Mouse (Mus musculus) gastrocnemius, postnatal 4 days (tissue): ENCODE results near the gene Hhat. TPM values are rescaled to one million over a fixed set of nuclear protein-coding genes. Genes with fewer than 3 reads are reported as not detected.

ENCODE experiments used
- DNase-seq, 2 experiments: peaks; one replicate each; pipeline ENCODE4 v3.0.0; 2021 to 2022; ENCODE audit warnings: low spot score in 2 of 2, mixed read lengths in 2 of 2
- total RNA-seq, 2 experiments: library from RNA; stranded (reverse); gene quantifications; 2 replicates each; pipeline ENCODE4 v1.2.3; 2021

Gene Hhat
- total RNA-seq, 2 experiments from 2014 or later, result 6.2 to 8.1 TPM

DNA sequence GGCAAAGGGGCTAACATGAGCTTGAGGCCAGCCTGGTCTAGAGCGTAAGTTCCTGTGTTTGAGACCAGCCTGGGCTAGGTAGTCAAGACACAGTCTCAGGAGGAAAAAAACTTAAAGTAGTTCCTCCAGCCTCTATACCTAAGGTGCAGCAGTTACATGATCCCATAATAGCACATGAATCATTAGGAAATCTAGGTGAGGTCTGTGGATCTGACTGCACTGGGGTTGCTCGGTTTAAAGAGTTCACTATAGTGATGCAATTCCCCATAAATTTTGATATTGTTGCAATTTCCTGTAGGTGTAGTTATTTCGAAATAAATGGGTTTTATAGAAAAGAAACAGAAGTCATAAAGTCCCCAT is 26.2 kb downstream of the Hhat start:
- DNase-seq, result no peak

- no peak for DNase-seq
These were observed 28.4 kb downstream of the Hhat start for GRCm38 (mm10) chr1:192742394-192743251.

DNA sequence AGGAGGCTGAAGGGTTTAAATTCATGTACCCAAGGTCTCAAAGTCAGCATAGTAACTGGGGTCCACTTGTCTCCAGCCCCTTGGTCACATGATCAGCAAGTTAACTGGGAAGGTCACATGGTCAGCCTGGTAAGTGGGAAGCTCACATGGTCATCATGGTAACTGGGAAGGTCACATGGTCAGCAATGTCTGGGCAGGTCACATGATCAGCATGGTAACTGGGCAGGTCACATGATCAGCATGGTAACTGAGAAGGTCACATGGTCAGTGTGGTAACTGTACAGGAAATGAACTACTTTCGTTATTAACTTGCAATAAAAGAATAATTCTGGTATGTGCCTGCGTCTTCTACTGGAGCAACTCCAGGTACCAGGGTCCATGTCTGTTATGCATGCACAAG is 29.1 kb downstream of the Hhat start:
- no peak for DNase-seq

GRCm38 (mm10) chr1:192736524-192736923 is 34.5 kb downstream of the Hhat start:
- peak in 1 of 2 experiments; percentile 37 for DNase-seq

GRCm38 (mm10) chr1:192736002-192736426 is 35.0 kb downstream of the Hhat start:
- peak in 1 of 2 experiments; percentile 20 for DNase-seq

GRCm38 (mm10) chr1:192730517-192730916 is 40.5 kb downstream of the Hhat start:
- no peak for DNase-seq

DNA sequence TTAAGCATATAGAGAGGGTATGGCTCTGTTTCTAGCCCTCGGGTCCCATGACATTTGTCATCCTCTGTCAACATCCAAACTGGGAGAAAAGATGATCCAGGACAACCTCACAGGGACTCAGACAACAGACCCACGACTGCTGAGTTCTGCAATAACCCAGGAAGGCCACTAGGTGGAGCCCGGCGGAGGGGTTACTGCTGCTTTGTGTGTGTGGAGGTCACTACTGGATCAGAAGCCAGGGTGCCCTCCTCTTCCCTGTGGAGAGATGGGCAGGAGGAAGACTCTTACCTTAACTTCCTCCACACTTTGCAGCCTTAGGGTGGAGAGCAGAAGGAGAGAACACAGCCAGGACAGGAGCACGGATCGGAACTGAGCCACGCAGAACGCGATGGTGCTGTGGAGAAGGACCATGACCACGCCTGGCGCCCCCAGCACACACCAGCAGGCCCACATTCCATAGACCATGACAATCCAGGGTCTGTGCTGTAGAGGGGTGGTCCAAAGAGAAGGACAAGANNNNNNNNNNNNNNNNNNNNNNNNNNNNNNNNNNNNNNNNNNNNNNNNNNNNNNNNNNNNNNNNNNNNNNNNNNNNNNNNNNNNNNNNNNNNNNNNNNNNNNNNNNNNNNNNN is 43.9 kb downstream of the Hhat start:
- peak; percentile 48 to 68 for DNase-seq

GRCm38 (mm10) chr1:192722147-192722546 is 48.9 kb downstream of the Hhat start:
- DNase-seq, result peak; percentile 31 to 49

DNA sequence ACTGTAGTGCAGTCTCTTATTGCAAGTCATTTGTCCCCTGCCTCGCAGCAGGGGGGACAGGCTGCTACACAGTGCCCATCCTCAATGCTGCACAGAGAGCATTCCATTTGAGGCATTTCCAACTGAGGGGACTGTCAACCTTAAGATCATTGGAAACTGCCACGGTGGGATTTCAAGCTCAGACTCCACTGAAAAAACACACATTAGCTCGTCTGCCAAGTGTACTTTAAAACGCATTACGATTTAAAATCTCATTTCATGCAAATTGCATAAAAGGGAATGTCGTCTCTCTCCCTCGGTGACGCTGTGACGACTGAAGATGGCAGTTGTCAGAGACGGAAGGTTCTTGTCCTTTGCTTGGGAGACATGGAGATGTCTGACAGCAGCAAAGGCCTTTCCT is 50.9 kb downstream of the Hhat start:
- no peak for DNase-seq

GRCm38 (mm10) chr1:192711779-192712348 is 59.2 kb downstream of the Hhat start:
- DNase-seq, result peak in 1 of 2 experiments; percentile 58

GRCm38 (mm10) chr1:192700339-192701073 is 70.5 kb downstream of the Hhat start:
- no peak for DNase-seq

GRCm38 (mm10) chr1:192699101-192699500 is 71.9 kb downstream of the Hhat start:
- DNase-seq, result no peak

- DNase-seq, result peak in 1 of 2 experiments; percentile 20
These were observed 74.6 kb downstream of the Hhat start for GRCm38 (mm10) chr1:192696371-192696863.

GRCm38 (mm10) chr1:192693644-192694043 is 77.4 kb downstream of the Hhat start:
- no peak for DNase-seq

GRCm38 (mm10) chr1:192692982-192693381 is 78.0 kb downstream of the Hhat start:
- DNase-seq, result no peak

DNA sequence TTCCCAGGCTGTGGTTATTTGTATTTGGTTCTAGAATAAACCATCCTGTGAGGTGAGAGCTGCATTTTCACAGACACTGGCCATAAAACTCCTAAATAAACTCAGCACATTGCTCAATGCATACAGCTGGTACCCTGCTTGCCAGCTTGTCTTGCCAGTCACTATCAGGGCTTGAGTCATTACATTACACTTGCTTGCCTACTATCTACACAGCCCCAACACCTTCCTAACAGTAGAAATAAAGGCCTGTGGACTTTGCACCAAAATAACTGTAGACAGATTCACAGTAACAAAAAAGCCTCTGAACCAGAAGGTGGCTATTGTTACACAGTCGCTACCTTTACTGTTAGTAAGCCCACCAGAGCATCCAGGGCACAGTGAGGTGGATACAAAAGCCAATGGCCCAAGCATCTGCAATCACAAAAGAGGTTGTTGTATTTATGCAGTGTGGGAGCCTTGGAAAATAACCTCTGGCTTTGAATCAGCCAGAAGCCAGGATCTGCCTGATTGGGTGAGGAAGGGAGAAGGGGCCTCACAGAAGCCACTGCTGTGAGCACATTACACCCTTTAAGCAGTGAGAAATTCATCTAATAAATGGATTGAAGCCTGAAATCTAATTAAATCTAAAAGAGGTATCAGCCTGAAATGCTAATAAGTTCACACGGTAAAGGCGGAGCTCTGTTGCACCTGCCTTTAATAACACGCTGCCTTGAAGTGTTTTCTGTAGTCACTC is 88.6 kb downstream of the Hhat start:
- DNase-seq, result no peak

DNA sequence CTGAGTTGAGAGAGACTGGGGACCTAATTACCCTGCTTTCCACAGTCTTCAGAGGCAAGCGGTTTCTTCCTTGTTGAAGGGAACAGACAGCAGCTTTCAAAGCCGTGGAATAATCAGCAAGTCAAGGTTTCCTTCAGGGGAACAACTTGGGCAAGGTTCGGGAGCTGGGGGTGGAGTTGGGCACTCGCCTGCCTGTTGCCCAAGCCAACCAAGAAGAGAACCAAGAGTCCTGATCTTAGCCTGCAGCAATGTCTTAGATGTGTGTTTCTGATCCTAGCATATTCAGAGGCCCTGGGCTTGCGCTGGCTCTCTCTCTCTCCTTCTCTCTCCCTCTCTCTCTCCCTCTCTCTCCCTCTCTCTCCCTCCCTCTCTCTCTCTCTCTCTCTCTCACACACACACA is 93.8 kb downstream of the Hhat start:
- no peak for DNase-seq

GRCm38 (mm10) chr1:192663608-192664007 is 107.4 kb downstream of the Hhat start:
- no peak for DNase-seq

DNA sequence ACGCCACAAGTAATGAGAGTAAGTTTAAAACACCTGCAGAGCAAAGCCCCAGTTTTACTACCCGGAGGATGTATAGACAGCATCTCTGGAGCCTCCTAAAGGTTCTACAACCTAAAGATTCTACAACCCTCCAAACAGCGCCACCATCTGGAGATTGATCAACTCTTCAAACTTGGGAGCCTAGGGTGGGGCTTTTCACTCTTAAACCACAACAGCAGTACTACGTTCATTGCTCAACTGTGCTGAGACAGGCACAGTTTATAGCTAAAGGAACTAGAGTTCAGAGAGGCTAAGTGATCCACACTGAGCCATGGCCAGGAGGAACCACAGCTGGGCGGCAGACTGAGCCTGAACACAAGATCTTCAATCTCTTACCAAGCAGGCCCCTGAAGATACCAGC is 107.9 kb downstream of the Hhat start:
- no peak for DNase-seq

- DNase-seq, result no peak
These were observed 109.4 kb downstream of the Hhat start for GRCm38 (mm10) chr1:192661612-192662011.

DNA sequence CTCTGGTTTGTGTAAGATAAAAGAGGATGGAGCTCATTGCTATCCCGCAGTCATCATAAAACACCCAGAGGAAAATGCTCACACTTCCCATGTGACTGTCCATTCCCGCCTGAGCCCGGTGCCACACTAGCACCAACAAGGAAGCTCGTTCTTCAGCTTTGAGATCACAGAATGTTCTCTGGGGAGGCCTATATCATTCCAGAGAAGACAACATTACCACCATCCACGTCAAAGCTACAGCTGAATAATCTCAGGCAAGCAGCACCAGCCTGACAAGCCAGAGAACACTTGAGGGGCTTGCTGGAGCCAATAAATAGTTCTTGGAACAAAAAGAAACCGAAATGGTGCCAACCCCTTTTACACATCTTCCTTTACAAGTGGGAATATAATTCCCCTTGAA is 113.6 kb downstream of the Hhat start:
- DNase-seq, result no peak
